Mouse (Mus musculus) layer of hippocampus, adult 11-12 months (tissue): ENCODE measurements at regions not wholly inside any gene's neighbourhood (a gene's known extent, or its start where the extent isn't known, plus 50 kb on each side); places are given as distances from the start of the nearest gene placed in this dataset.
A peak's percentile ranks its signal among the peaks of the same experiment; 100 is the strongest.

ENCODE experiments used
- DNase-seq: peaks from one replicate; pipeline ENCODE4 v3.0.0; 2022; ENCODE audit warnings: low spot score

- DNase-seq, result peak; percentile 14
These were observed 185.8 kb upstream of the Zfp507 start for GRCm38 (mm10) chr7:35988449-35989109.

GRCm38 (mm10) chr7:35977986-35978385 lies 175.2 kb upstream of the Zfp507 start:
- no peak for DNase-seq

- DNase-seq, result no peak
These were observed 155.9 kb upstream of the Zfp507 start for GRCm38 (mm10) chr7:35958731-35959130.

GRCm38 (mm10) chr7:35958052-35958451 lies 155.2 kb upstream of the Zfp507 start:
- DNase-seq, result no peak

GRCm38 (mm10) chr7:35948794-35949193 lies 146.0 kb upstream of the Zfp507 start:
- no peak for DNase-seq

- DNase-seq, result no peak
These were observed 145.6 kb upstream of the Zfp507 start for GRCm38 (mm10) chr7:35948389-35948788.

GRCm38 (mm10) chr7:35941086-35941485 lies 138.3 kb upstream of the Zfp507 start:
- no peak for DNase-seq

- no peak for DNase-seq
These were observed 135.5 kb upstream of the Zfp507 start for GRCm38 (mm10) chr7:35938123-35938869.

- DNase-seq, result no peak
These were observed 123.9 kb upstream of the Zfp507 start for GRCm38 (mm10) chr7:35926749-35927148.

GRCm38 (mm10) chr7:35922582-35922981 lies 119.8 kb upstream of the Zfp507 start:
- DNase-seq, result no peak

GRCm38 (mm10) chr7:35920884-35921283 lies 118.1 kb upstream of the Zfp507 start:
- DNase-seq, result no peak

- no peak for DNase-seq
These were observed 117.4 kb upstream of the Zfp507 start for GRCm38 (mm10) chr7:35920194-35920609.

- no peak for DNase-seq
These were observed 107.4 kb upstream of the Zfp507 start for GRCm38 (mm10) chr7:35910109-35910706.

- peak; percentile 61 for DNase-seq
These were observed 99.2 kb upstream of the Zfp507 start for GRCm38 (mm10) chr7:35901942-35902381.

GRCm38 (mm10) chr7:35898701-35899445 lies 96.1 kb upstream of the Zfp507 start:
- no peak for DNase-seq

- DNase-seq, result no peak
These were observed 90.5 kb upstream of the Zfp507 start for GRCm38 (mm10) chr7:35893292-35893691.

GRCm38 (mm10) chr7:35886051-35886450 lies 83.2 kb upstream of the Zfp507 start:
- DNase-seq, result no peak

GRCm38 (mm10) chr7:35879755-35880304 lies 77.0 kb upstream of the Zfp507 start:
- peak; percentile 72 for DNase-seq

GRCm38 (mm10) chr7:35878164-35878563 lies 75.4 kb upstream of the Zfp507 start:
- DNase-seq, result peak; percentile 26

GRCm38 (mm10) chr7:35861049-35861448 lies 58.2 kb upstream of the Zfp507 start:
- no peak for DNase-seq

- no peak for DNase-seq
These were observed 56.8 kb upstream of the Zfp507 start for GRCm38 (mm10) chr7:35859601-35860000.

GRCm38 (mm10) chr7:35857693-35858092 lies 54.9 kb upstream of the Zfp507 start:
- no peak for DNase-seq
